Mouse (Mus musculus) MEL-GATA-1-ER (cell line): ENCODE results near the gene Vps72.

ENCODE experiments used
- DNase-seq: peaks from one replicate; pipeline ENCODE4 v3.0.0-alpha.2; 2012; ENCODE audit warnings: low read depth; ENCODE audit errors: extremely low read depth

Vps72 gene

GRCm38 (mm10) chr3:95164840-95165239, 54.0 kb downstream of the Vps72 start:
- no peak for DNase-seq

DNA sequence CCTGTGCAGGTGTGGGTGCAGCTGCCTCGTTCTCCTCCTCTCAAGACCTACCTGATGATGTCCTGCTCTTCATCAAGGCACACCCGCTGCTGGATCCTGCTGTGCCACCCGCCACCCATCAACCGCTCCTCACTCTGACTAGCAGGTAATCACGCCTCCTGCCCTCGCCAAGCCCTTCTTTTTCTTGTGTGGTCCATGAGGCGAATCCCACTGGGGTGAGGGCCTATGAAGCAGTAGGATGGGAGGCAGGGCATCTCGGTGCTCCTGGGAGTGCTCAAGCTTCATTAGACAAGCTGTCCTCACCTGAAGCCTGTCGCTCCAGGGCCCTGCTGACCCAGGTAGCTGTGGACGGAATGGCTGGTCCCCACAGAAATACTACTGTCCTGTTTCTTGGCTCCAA, 59.2 kb downstream of the Vps72 start:
- DNase-seq, result no peak

GRCm38 (mm10) chr3:95171105-95171504, 60.3 kb downstream of the Vps72 start:
- no peak for DNase-seq
